Mouse (Mus musculus): ENCODE data around the gene Pth2.

DNA sequence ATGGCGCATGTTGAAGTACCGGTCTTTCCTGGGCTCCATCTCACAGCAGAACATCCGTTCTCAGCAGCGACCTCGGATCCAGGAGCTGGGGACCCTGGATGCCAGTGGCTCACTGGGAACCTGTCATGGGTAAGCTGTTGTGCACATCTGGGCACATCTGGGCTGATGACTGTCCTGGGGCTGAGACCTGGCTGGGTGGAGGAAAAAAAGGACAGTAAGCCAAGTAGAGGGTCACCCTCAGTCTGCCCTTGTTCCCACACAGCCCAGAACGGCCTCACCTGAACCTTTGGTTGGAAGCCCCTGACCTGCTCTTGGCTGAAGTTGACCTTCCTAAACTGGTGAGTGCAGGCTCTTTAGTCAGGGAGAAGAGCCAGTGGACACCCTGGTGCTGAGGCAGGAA is 21.8 kb upstream of the Pth2 start:
- TF ChIP-seq CTCF (IDR thresholded peaks at IDR 0.05; ENCODE audit: borderline replicate concordance, insufficient read depth, low read length) (no peak), POLR2A (IDR thresholded peaks at IDR 0.05; ENCODE audit: low read depth, low read length) (no peak)

Data from embryonic fibroblast, embryonic 13.5 days (primary cell).